Mouse (Mus musculus): Measurements from ENCODE around the gene Slc38a2.
A peak's percentile ranks its signal among the peaks of the same experiment; 100 is the strongest.

The Slc38a2 gene

DNA sequence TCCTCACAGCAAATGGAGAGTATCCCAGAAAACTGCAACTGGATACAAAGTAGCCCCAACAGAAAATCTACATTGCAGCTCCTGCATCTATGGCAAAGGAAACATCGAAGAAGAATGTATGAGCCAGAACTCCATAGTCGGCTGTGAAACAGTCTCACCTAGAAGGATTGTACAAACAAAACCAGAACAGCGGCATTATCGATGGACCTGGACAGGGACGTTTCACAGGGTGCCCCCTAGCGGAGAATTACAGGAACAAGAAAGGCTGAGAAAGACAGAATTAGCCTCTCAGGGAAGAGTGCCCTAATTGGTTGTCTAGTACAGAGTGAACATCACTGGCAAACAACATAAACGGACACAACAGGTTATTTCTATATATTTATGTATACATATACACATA lies 32.9 kb downstream of the Slc38a2 start:
- DNase-seq (ENCODE audit: low spot score in 2 of 2) = no peak

GRCm38 (mm10) chr15:96665889-96666288 lies 33.6 kb downstream of the Slc38a2 start:
- DNase-seq (ENCODE audit: low spot score in 2 of 2) = peak; percentile 37 to 46

- DNase-seq (ENCODE audit: low spot score in 2 of 2) = no peak
Observed at GRCm38 (mm10) chr15:96660590-96661141, 38.9 kb downstream of the Slc38a2 start.

- no peak for DNase-seq (ENCODE audit: low spot score in 2 of 2)
Observed at GRCm38 (mm10) chr15:96658275-96658602, 41.3 kb downstream of the Slc38a2 start.

GRCm38 (mm10) chr15:96657576-96658274 lies 41.8 kb downstream of the Slc38a2 start:
- DNase-seq (ENCODE audit: low spot score in 2 of 2) = no peak

DNA sequence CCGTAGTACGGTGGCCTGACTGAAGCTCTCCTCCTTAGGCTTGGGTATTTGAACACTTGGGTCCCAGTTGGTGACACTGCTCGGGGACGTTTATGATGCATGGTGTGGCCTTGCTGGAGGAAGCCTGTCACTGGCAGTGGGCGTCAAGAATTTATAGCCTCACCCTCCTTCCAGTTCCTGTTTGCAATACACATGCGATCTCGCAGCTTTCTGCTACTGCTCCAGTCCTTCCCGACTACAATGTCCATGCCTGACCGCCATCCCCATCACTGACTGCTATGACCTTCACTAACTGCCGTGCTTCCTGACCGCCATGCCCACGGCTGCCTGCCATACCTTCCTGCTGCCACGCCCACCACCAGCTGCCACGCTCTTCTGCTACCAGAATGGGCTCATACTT lies 44.0 kb downstream of the Slc38a2 start:
- no peak for DNase-seq (ENCODE audit: low spot score in 2 of 2)

GRCm38 (mm10) chr15:96654714-96655113 lies 44.8 kb downstream of the Slc38a2 start:
- DNase-seq (ENCODE audit: low spot score in 2 of 2) = no peak

GRCm38 (mm10) chr15:96653011-96653410 lies 46.5 kb downstream of the Slc38a2 start:
- no peak for DNase-seq (ENCODE audit: low spot score in 2 of 2)

- DNase-seq (ENCODE audit: low spot score in 2 of 2) = no peak
Observed at GRCm38 (mm10) chr15:96652531-96652930, 47.0 kb downstream of the Slc38a2 start.

DNA sequence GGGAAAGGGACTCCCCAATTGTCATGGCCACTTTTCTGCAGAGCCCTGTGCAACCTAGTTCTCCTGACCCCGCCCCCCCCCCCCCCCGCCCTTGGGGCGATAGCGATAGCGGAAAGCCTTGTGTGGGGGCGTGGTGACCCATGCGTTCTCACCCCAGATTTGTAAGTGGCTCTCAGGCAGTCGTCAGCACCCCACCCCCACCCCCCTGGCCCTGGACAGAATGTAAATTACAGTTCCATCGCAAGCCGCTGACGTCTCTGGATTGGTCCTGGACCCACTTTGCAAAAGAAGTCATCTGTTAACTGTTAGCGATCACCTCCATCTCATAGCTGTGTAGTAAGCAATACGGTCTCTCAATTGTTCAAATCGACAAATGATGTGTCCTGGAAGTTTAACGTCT lies 52.2 kb downstream of the Slc38a2 start:
- no peak for DNase-seq (ENCODE audit: low spot score in 2 of 2)

- DNase-seq (ENCODE audit: low spot score in 2 of 2) = peak; percentile 24 to 49
Observed at GRCm38 (mm10) chr15:96642436-96643405, 56.8 kb downstream of the Slc38a2 start, which contains the start of gene Slc38a1. Gene Slc38a1 (minus strand): TSS chr15:96642913.

GRCm38 (mm10) chr15:96641821-96642435 lies 57.6 kb downstream of the Slc38a2 start:
- no peak for DNase-seq (ENCODE audit: low spot score in 2 of 2)

DNA sequence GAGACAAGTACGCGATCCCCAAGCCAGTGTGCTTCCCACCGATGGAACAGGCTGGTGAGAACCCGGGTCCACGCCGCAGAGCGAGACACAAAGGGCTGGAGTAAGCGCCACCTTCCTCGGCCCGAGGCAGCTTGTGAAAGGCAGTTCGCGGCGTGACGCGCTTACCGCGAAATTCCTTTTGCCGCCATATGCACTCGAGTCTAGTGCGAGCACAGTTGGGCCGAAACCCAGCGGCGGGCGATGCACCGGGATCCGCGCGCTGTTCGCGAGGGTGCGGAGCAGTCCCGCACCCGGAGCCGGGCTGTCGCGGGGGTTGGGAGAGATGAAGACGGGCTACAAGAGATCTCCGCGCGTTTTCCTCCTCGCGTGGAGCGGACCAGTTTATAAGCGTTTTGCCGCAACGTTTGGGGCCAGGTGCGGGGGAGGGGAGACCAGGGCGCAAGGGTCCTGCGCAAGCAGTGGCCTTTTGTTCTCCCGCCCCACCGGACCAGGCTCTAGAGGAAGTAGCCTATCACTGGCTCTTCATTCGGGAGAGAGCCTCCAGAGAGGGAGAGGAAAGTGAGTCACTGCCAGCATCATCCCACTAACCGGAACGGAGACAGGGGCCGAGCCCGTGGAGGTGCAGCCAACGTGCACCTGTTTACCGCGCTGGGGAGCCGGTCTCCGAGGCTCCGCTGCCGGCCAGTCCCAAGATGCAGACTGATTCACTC lies 58.3 kb downstream of the Slc38a2 start:
- DNase-seq (ENCODE audit: low spot score in 2 of 2) = peak; percentile 43 to 62

DNA sequence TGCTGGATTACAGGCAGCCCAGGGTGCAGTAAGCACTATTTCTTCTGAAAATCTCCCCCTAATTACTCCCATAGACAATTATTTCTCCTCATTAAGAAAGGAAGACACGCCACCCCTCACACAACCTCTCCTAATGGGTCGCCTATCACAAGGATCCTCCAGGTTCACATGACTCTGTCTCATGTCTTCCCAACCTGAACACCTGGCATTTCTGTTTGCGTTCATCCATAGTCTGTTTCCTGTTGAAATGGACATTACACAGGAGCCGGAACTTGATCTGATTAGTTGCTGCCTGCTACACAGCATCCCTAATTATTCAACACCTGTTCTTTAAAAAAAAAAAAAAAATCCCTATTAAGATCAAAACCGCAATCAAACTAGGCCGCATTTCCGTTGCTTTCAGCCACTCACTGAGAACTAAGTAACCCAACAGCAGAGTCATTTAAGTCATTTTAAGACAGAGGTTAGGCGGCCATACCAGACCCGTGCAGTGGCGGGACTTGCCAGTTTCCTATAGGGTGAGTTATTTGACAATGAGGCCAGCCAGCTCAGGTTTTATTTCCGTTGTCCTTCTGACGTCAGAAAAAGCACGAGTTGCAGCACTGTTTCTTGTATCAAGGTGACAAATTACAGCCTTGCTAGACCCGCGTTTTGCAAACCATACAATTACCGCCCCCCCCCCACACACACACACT lies 59.1 kb downstream of the Slc38a2 start:
- DNase-seq (ENCODE audit: low spot score in 2 of 2) = peak; percentile 10 to 31

GRCm38 (mm10) chr15:96639630-96640029 lies 59.9 kb downstream of the Slc38a2 start:
- DNase-seq (ENCODE audit: low spot score in 2 of 2) = no peak

- DNase-seq (ENCODE audit: low spot score in 2 of 2) = no peak
Observed at GRCm38 (mm10) chr15:96638656-96639055, 60.9 kb downstream of the Slc38a2 start.

GRCm38 (mm10) chr15:96638173-96638572 lies 61.4 kb downstream of the Slc38a2 start:
- DNase-seq (ENCODE audit: low spot score in 2 of 2) = no peak

Measured in right cerebral cortex, postnatal 36 days (tissue).